14 mouse cellular contexts compared by ENCODE assay signal in the genomic region with DNA sequence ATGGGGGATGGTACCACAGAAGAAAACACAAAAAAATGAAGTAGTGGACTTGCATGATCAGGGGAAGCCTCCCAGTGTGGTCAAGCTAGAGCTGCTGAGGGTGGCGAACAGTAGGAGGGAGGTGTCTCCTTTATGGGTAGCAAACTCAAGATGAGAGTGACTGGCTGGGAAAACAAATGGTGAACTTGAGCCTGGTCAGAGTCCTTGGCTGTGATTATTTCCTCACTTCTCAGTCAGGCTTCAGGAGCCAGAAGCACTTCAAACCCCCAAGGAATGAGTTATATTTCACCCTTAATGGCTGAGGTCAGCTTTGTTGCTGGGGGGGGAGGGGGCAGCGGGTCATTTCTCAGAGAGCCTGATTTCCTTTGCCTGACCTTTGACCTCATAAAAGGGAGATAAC.
DNase-seq lines count a peak whose midpoint lies in the region; ATAC-seq lines count a peak whose summit lies in the region.
"Had no signal": no experiment of that assay in that cellular context is flagged by ENCODE, and none has a peak within 500 bp of the region (broad histone marks: within the 10 kb centered on the region; RNA-seq: fewer than 3 reads in every experiment).

No protein-coding gene starts in this region.

- H3K36me3 ChIP-seq in hindbrain, embryonic 15.5 days = no peaks in the 10 kb centered on the region
- H3K36me3 ChIP-seq in hindbrain, embryonic 12.5 days = no peaks in the 10 kb centered on the region
- H3K36me3 ChIP-seq in lung, embryonic 16.5 days (ENCODE audit: control insufficient read depth, insufficient read depth, low read length) = no peaks in the 10 kb centered on the region
- H3K36me3 ChIP-seq: hindbrain, embryonic 10.5 days had no signal

- H3K27ac ChIP-seq in hindbrain, embryonic 15.5 days (replicated peaks) = peak overlapping the region; percentile 17; the same call in 1 of the 2 replicates
- H3K27ac ChIP-seq in hindbrain, embryonic 12.5 days = no peak overlapping the region
- H3K27ac ChIP-seq in lung, embryonic 16.5 days (ENCODE audit: low read length) = no peak overlapping the region
- H3K27ac ChIP-seq: hindbrain, embryonic 10.5 days; macrophage had no signal

- WGBS in hindbrain, embryonic 15.5 days = 63% methylated on average over 2 of the region's 2 CpGs
- WGBS in hindbrain, embryonic 12.5 days = 58% methylated on average over 2 of the region's 2 CpGs
- WGBS in lung, embryonic 16.5 days = 29% methylated on average over 2 of the region's 2 CpGs

- H3K9ac ChIP-seq in hindbrain, embryonic 15.5 days = no peak overlapping the region
- H3K9ac ChIP-seq in hindbrain, embryonic 12.5 days = no peak overlapping the region
- H3K9ac ChIP-seq in lung, embryonic 16.5 days (ENCODE audit: low read length) = no peak overlapping the region

- H3K4me2 ChIP-seq in hindbrain, embryonic 15.5 days = no peak overlapping the region
- no peak overlapping the region for H3K4me2 ChIP-seq in hindbrain, embryonic 12.5 days (replicated peaks)
- no peak overlapping the region for H3K4me2 ChIP-seq in lung, embryonic 16.5 days (ENCODE audit: low read depth, low read length)

- H3K27me3 ChIP-seq in hindbrain, embryonic 15.5 days = no peaks in the 10 kb centered on the region
- no peaks in the 10 kb centered on the region for H3K27me3 ChIP-seq in hindbrain, embryonic 12.5 days
- no peaks in the 10 kb centered on the region for H3K27me3 ChIP-seq in lung, embryonic 16.5 days (ENCODE audit: control insufficient read depth, insufficient read depth, low read depth, low read length)

- peak; percentile 40 for ATAC-seq in hindbrain, embryonic 15.5 days (ENCODE audit: low FRiP score, low read depth)
- ATAC-seq in hindbrain, embryonic 12.5 days (ENCODE audit: low FRiP score) = no peak
- ATAC-seq in lung, embryonic 16.5 days (ENCODE audit: low read depth) = 0 out of 2 replicates have a peak, but pooled peaks have one; percentile 34

- peaks cover 28% of the 10 kb centered on the region for H3K4me1 ChIP-seq in hindbrain, embryonic 15.5 days (replicated peaks)
- peaks cover 26% of the 10 kb centered on the region for H3K4me1 ChIP-seq in hindbrain, embryonic 12.5 days
- peaks cover 9% of the 10 kb centered on the region; the same call in 1 of the 2 replicates for H3K4me1 ChIP-seq in lung, embryonic 16.5 days (replicated peaks; ENCODE audit: control insufficient read depth, insufficient read depth, low read length)

- no peak for DNase-seq in lung, postnatal 14 days
- DNase-seq in embryo, embryonic 9.5 days (ENCODE audit: extremely low spot score) = peak; percentile 14
- peak; percentile 65 for DNase-seq in mesoderm, embryonic 11.5 days (ENCODE audit: low read depth, low spot score)
- no peak for DNase-seq in adipocyte (ENCODE audit: low spot score)
- DNase-seq: cerebellum, adult 9-10 months; kidney, postnatal 25 days; midbrain, embryonic 14.5 days; thymus, adult 18-20 months had no signal

- H3K9me3 ChIP-seq in hindbrain, embryonic 15.5 days = no peaks in the 10 kb centered on the region
- H3K9me3 ChIP-seq in hindbrain, embryonic 12.5 days (replicated peaks) = no peaks in the 10 kb centered on the region
- H3K9me3 ChIP-seq in lung, embryonic 16.5 days (ENCODE audit: control insufficient read depth, low read length) = no peaks in the 10 kb centered on the region
- H3K9me3 ChIP-seq: hindbrain, embryonic 10.5 days had no signal

- no peak overlapping the region for H3K4me3 ChIP-seq in hindbrain, embryonic 15.5 days
- no peak overlapping the region for H3K4me3 ChIP-seq in hindbrain, embryonic 12.5 days
- no peak overlapping the region for H3K4me3 ChIP-seq in lung, embryonic 16.5 days (ENCODE audit: low read length)
- H3K4me3 ChIP-seq: erythroblast, embryonic 14.5 days; hindbrain, embryonic 10.5 days had no signal

Comparison
In these comparisons a context has a peak if more than half of its experiments do, and no peak if none do; other contexts are left out.
1. DNase-seq: peak in embryo, embryonic 9.5 days (single experiment) and mesoderm, embryonic 11.5 days (single experiment); none in lung, postnatal 14 days (single experiment) and adipocyte (single experiment).